Mouse (Mus musculus) CH12.LX (cell line): ENCODE measurements around the gene 1700088E04Rik. TPM values are rescaled to one million over a fixed set of nuclear protein-coding genes. Genes with fewer than 3 reads are reported as not detected.

ENCODE experiments used
- DNase-seq: peaks from one replicate; pipeline ENCODE4 v3.0.0-alpha.2; 2013; ENCODE audit errors: extremely low read depth
- H3K27ac ChIP-seq: 2 replicates; pipeline ENCODE4 v1.5.1; 2012; ENCODE audit warnings: low read depth, mild to moderate bottlenecking, control low read depth, moderate library complexity; ENCODE audit not compliant: insufficient read depth
- H3K27me3 ChIP-seq: replicated peaks from 2 replicates; pipeline ENCODE3; 2012; ENCODE audit warnings: inconsistent platforms
- H3K36me3 ChIP-seq, 2 experiments: replicated peaks in 1 of 2; 2 replicates each; pipeline versions ENCODE3 to v1.6.1; 2012; ENCODE audit warnings: inconsistent platforms in 1 of 2, low read length in 1 of 2, mild to moderate bottlenecking in 1 of 2, mixed read lengths in 1 of 2, moderate library complexity in 1 of 2; ENCODE audit not compliant: control insufficient read depth in 1 of 2, insufficient read depth in 1 of 2
- H3K4me1 ChIP-seq, 2 experiments: 2 replicates each; pipeline ENCODE4 v1.6.1; 2012; ENCODE audit warnings: inconsistent platforms in 1 of 2, moderate library complexity in 1 of 2; ENCODE audit not compliant: insufficient read depth in 2 of 2, control insufficient read depth in 1 of 2
- H3K4me2 ChIP-seq: 2 replicates; pipeline ENCODE4 v1.6.1; 2012; ENCODE audit warnings: low read depth, mild to moderate bottlenecking, control low read depth; ENCODE audit not compliant: poor library complexity, insufficient read depth, severe bottlenecking
- H3K4me3 ChIP-seq, 3 experiments: fragments of 150-350 bp in 1 of 3; sonication (generic) in 1 of 3; replicated peaks in 1 of 3; 2 replicates each; pipeline versions ENCODE3 to v1.5.1; 2011 to 2012; ENCODE audit warnings: low read depth in 2 of 3, low read length in 2 of 3, mild to moderate bottlenecking in 2 of 3, moderate library complexity in 2 of 3, control low read depth in 1 of 3, improper control_type of control experiment in 1 of 3, inconsistent platforms in 1 of 3, mixed read lengths in 1 of 3; ENCODE audit not compliant: poor library complexity in 1 of 3
- H3K79me2 ChIP-seq: replicated peaks from 2 replicates; pipeline ENCODE4 v1.6.1; 2012; ENCODE audit warnings: mild to moderate bottlenecking, moderate library complexity; ENCODE audit not compliant: control insufficient read depth, poor library complexity, insufficient read depth, severe bottlenecking; ENCODE audit errors: extremely low read depth
- H3K9ac ChIP-seq: 2 replicates; pipeline ENCODE4 v1.6.1; 2012; ENCODE audit warnings: low read depth, mild to moderate bottlenecking, control low read depth, moderate library complexity; ENCODE audit not compliant: insufficient read depth
- H3K9me3 ChIP-seq: replicated peaks from 2 replicates; pipeline ENCODE3; 2012; ENCODE audit warnings: low read length, inconsistent platforms, mixed read lengths
- E2F4 ChIP-seq: IDR thresholded peaks from 2 replicates; pipeline ENCODE4 v1.6.1; 2011; ENCODE audit warnings: low read depth, low read length, improper control_type of control experiment; ENCODE audit not compliant: insufficient replicate concordance
- EP300 ChIP-seq: IDR thresholded peaks from 2 replicates; pipeline ENCODE4 v1.6.1; 2011; ENCODE audit warnings: low read length, improper control_type of control experiment
- IRF4 ChIP-seq: IDR thresholded peaks from 2 replicates; pipeline ENCODE4 v1.6.1; 2014; ENCODE audit warnings: low read depth, mild to moderate bottlenecking, inconsistent platforms, low read length, improper control_type of control experiment
- JUN ChIP-seq: IDR thresholded peaks from 2 replicates; pipeline ENCODE4 v1.6.1; 2011; ENCODE audit warnings: low read depth, mild to moderate bottlenecking, low read length, improper control_type of control experiment, moderate library complexity; ENCODE audit not compliant: insufficient read depth
- KAT2A ChIP-seq: IDR thresholded peaks from 2 replicates; pipeline ENCODE4 v1.6.1; 2012; ENCODE audit warnings: low read length, improper control_type of control experiment, inconsistent platforms; ENCODE audit not compliant: insufficient replicate concordance
- MAFK ChIP-seq: IDR thresholded peaks from 2 replicates; pipeline ENCODE4 v1.6.1; 2011; ENCODE audit warnings: low read length, improper control_type of control experiment; ENCODE audit not compliant: insufficient replicate concordance
- MAX ChIP-seq: IDR thresholded peaks from 2 replicates; pipeline ENCODE4 v1.6.1; 2011; ENCODE audit warnings: low read length, improper control_type of control experiment
- NRF1 ChIP-seq: IDR thresholded peaks from 2 replicates; pipeline ENCODE4 v1.6.1; 2014; ENCODE audit warnings: low read depth, mild to moderate bottlenecking, inconsistent platforms, low read length, improper control_type of control experiment, moderate library complexity
- POLR2A ChIP-seq: IDR thresholded peaks from 2 replicates; pipeline ENCODE4 v1.6.1; 2011; ENCODE audit warnings: low read depth, mild to moderate bottlenecking, improper control_type of control experiment, low read length
- POLR2AphosphoS2 ChIP-seq: IDR thresholded peaks from 2 replicates; pipeline ENCODE4 v1.6.1; 2011; ENCODE audit warnings: low read depth, low read length, improper control_type of control experiment
- RAD21 ChIP-seq: IDR thresholded peaks from 2 replicates; pipeline ENCODE4 v1.6.1; 2011; ENCODE audit warnings: low read depth, mild to moderate bottlenecking, low read length, improper control_type of control experiment, moderate library complexity
- RCOR1 ChIP-seq: conservative IDR thresholded peaks from 2 replicates; pipeline ENCODE4 v1.6.1; 2012; ENCODE audit warnings: low read depth, mild to moderate bottlenecking, inconsistent platforms, low read length, improper control_type of control experiment
- SMC3 ChIP-seq: IDR thresholded peaks from 2 replicates; pipeline ENCODE4 v1.6.1; 2011; ENCODE audit warnings: low read depth, low read length, improper control_type of control experiment
- TBP ChIP-seq: conservative IDR thresholded peaks from 2 replicates; pipeline ENCODE4 v1.6.1; 2011; ENCODE audit warnings: low read depth, low read length, improper control_type of control experiment
- TCF12 ChIP-seq: IDR thresholded peaks from 2 replicates; pipeline ENCODE4 v1.6.1; 2014; ENCODE audit warnings: low read depth, mild to moderate bottlenecking, inconsistent platforms, low read length, improper control_type of control experiment
- ZKSCAN1 ChIP-seq: IDR thresholded peaks from 2 replicates; pipeline ENCODE4 v1.6.1; 2012; ENCODE audit warnings: low read depth, inconsistent platforms, low read length, improper control_type of control experiment, borderline replicate concordance
- dilution Hi-C: fragments of 300-500 bp; cut with MboI; formaldehyde crosslinking; loops from 2 replicates; pipeline ENCODE4 v1.14.3; 2020; ENCODE audit warnings: low sequenced_read_pairs; ENCODE audit not compliant: extremely low pct_unique_long_range_greater_than_20kb, extremely low pct_ligation_motif_present
- in situ Hi-C: fragments of 300-500 bp; cut with MboI; formaldehyde crosslinking; loops from 3 replicates; pipeline ENCODE4 v1.14.3; 2019; ENCODE audit warnings: low sequenced_read_pairs, low pct_ligation_motif_present, low pct_unique_long_range_greater_than_20kb, mixed read lengths
- polyA plus RNA-seq: library from polyadenylated mRNA; unstranded; fragments of >175 nt; gene quantifications from 2 replicates; pipeline ENCODE4 v1.2.1, GENCODE M21; 2012; ENCODE audit warnings: low read depth; ENCODE audit not compliant: insufficient read length
- total RNA-seq, 2 experiments: library from RNA; depleted of rRNA; stranded (reverse); fragments of 300-350 nt in 1 of 2; fragments of >200 nt in 1 of 2; gene quantifications; 2 replicates each; pipeline ENCODE4 v1.2.3; 2012 to 2014

1700088E04Rik gene
- total and polyA plus RNA-seq, 3 experiments, result 1.0 to 4.2 (median 2.1) TPM

GRCm38 (mm10) chr15:79107966-79108365, 33.1 kb downstream of the 1700088E04Rik start:
- no peak for DNase-seq
- H3K79me2 ChIP-seq, result peaks cover 13% of the 10 kb centered on the region; the same call in 1 of the 2 replicates
- H3K27ac ChIP-seq, result no peak overlapping the region
- no peaks in the 10 kb centered on the region for H3K9me3 ChIP-seq
- no peak overlapping the region for H3K4me3 ChIP-seq
- H3K27me3 ChIP-seq, result no peaks in the 10 kb centered on the region
- peaks cover 9 to 24% of the 10 kb centered on the region in 2 experiments for H3K4me1 ChIP-seq
- no peak overlapping the region; the same call in 1 of the 2 replicates for H3K4me2 ChIP-seq
- no peak for TF ChIP-seq E2F4
- TF ChIP-seq TCF12, result no peak
- no peak for TF ChIP-seq MAX
- TF ChIP-seq POLR2AphosphoS2, result no peak
- no peak overlapping the region for H3K9ac ChIP-seq
- dilution Hi-C loops, result no loop called here
- H3K36me3 ChIP-seq, result peaks cover 4 to 19% of the 10 kb centered on the region in 2 experiments
- in situ Hi-C loops, result no loop called here

DNA sequence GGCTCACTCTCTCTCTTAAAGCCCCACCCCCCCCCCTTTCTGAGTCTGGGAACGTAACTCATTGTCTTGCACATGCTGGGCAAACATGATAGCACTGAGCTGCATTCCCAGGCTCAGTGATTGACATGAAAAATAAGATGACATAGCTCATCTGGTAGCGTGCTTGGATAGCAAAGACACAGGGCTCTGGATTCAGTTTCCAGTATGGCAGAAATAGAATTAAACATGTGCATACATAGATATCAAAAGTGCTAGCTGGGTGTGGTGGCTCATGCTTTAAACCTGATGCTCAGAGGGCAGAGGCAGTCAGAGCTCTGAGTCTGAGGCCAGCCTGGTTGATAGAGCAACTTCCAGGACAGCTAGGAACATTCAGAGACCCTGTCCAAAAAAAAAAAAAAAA, 35.2 kb downstream of the 1700088E04Rik start:
- H3K9ac ChIP-seq, result no peak overlapping the region
- no peaks in the 10 kb centered on the region for H3K27me3 ChIP-seq
- in situ Hi-C loops (no loop called here), dilution Hi-C loops (no loop called here)
- H3K4me2 ChIP-seq, result no peak overlapping the region
- no peaks in the 10 kb centered on the region for H3K9me3 ChIP-seq
- no peak for DNase-seq
- H3K79me2 ChIP-seq, result peaks cover 13% of the 10 kb centered on the region; the same call in 1 of the 2 replicates
- H3K4me3 ChIP-seq, result no peak overlapping the region
- H3K36me3 ChIP-seq, result peaks cover 0 to under 1% of the 10 kb centered on the region in 2 experiments
- no peak for TF ChIP-seq EP300
- no peak for TF ChIP-seq IRF4
- TF ChIP-seq MAX, result no peak
- TF ChIP-seq TBP, result no peak
- TF ChIP-seq MAFK, result no peak
- no peak for TF ChIP-seq NRF1
- TF ChIP-seq ZKSCAN1, result no peak
- no peak for TF ChIP-seq POLR2AphosphoS2
- TF ChIP-seq SMC3, result no peak
- H3K4me1 ChIP-seq, result peaks cover 5 to 15% of the 10 kb centered on the region in 2 experiments
- H3K27ac ChIP-seq, result no peak overlapping the region

- H3K79me2 ChIP-seq, result no peaks in the 10 kb centered on the region
- no peak for TF ChIP-seq NRF1
- TF ChIP-seq RAD21, result no peak
- TF ChIP-seq JUN, result no peak
- no peak for TF ChIP-seq EP300
- no peak for TF ChIP-seq KAT2A
- no peak for TF ChIP-seq RCOR1
- no peak for TF ChIP-seq POLR2A
- no peak for TF ChIP-seq TCF12
- H3K4me1 ChIP-seq, result peaks cover 1 to 2% of the 10 kb centered on the region in 2 experiments; a peak in 2 of 4 replicates
- no peaks in the 10 kb centered on the region for H3K9me3 ChIP-seq
- no peak for DNase-seq
- H3K27ac ChIP-seq, result no peak overlapping the region
- dilution Hi-C loops (no loop called here), in situ Hi-C loops (no loop called here)
- no peak overlapping the region for H3K9ac ChIP-seq
- H3K27me3 ChIP-seq, result no peaks in the 10 kb centered on the region
- no peak overlapping the region for H3K4me3 ChIP-seq
- H3K36me3 ChIP-seq, result no peaks in the 10 kb centered on the region
- no peak overlapping the region for H3K4me2 ChIP-seq
Measured at GRCm38 (mm10) chr15:79103264-79103663, 37.8 kb downstream of the 1700088E04Rik start.
